Mouse (Mus musculus) ES-E14 (cell line): ENCODE data around the gene Tcte3. TPM values are rescaled to one million over a fixed set of nuclear protein-coding genes. Genes with fewer than 3 reads are reported as not detected.
"Not testable (repeated sequence)": the region's sequence is repeated elsewhere in the genome, so short reads cannot be mapped to it uniquely, and the experiment has no call there.

Experiments
- DNase-seq: peaks from one replicate; pipeline ENCODE4 v3.0.0-alpha.2; 2013; ENCODE audit warnings: low read depth, low spot score
- H3K27ac ChIP-seq: 2 replicates; pipeline ENCODE4 v1.5.1; 2012; ENCODE audit warnings: low read depth, mild to moderate bottlenecking, low read length, moderate library complexity, mixed read lengths; ENCODE audit not compliant: poor library complexity, insufficient read depth, severe bottlenecking
- H3K36me3 ChIP-seq: 2 replicates; pipeline ENCODE4 v1.6.1; 2012; ENCODE audit warnings: mild to moderate bottlenecking, low read length, moderate library complexity, mixed read lengths; ENCODE audit not compliant: control insufficient read depth, poor library complexity, insufficient read depth, severe bottlenecking
- H3K4me1 ChIP-seq, 2 experiments: fragments of 150-350 bp in 1 of 2; sonication (generic) in 1 of 2; 2 replicates each; pipeline ENCODE4 v1.6.1; 2012; ENCODE audit warnings: low read length in 2 of 2, mild to moderate bottlenecking in 1 of 2, mixed read lengths in 1 of 2; ENCODE audit not compliant: control insufficient read depth in 2 of 2, insufficient read depth in 2 of 2, poor library complexity in 1 of 2
- H3K4me3 ChIP-seq, 2 experiments: fragments of 150-350 bp in 1 of 2; sonication (generic) in 1 of 2; 2 replicates each; pipeline ENCODE4 v1.5.1; 2012; ENCODE audit warnings: low read length in 2 of 2, low read depth in 1 of 2, mild to moderate bottlenecking in 1 of 2, mixed read lengths in 1 of 2; ENCODE audit not compliant: insufficient read depth in 1 of 2, poor library complexity in 1 of 2, severe bottlenecking in 1 of 2
- H3K9ac ChIP-seq: 2 replicates; pipeline ENCODE4 v1.6.1; 2012; ENCODE audit warnings: low read depth, mild to moderate bottlenecking, low read length, mixed read lengths; ENCODE audit not compliant: poor library complexity, insufficient read depth, severe bottlenecking
- H3K9me3 ChIP-seq: fragments of 150-350 bp; sonication (generic); 2 replicates; pipeline ENCODE4 v1.6.1; 2012; ENCODE audit warnings: low read depth, mild to moderate bottlenecking, low read length; ENCODE audit not compliant: control insufficient read depth, insufficient read depth
- in situ Hi-C, 2 experiments: fragments of 600-800 bp; cut with MboI; formaldehyde crosslinking; loops; one replicate each; pipeline ENCODE4 v1.15.1; 2025; ENCODE audit warnings: low sequenced_read_pairs in 2 of 2, inconsistent platforms in 1 of 2; ENCODE audit not compliant: unreplicated experiment in 2 of 2
- total RNA-seq: library from RNA; depleted of rRNA; stranded (reverse); fragments of 300-350 nt; gene quantifications from 2 replicates; pipeline ENCODE4 v1.2.3, GENCODE M21; 2012; rRNA removed

Gene Tcte3
- total RNA-seq, 1 experiment, result 5.4 TPM

DNA sequence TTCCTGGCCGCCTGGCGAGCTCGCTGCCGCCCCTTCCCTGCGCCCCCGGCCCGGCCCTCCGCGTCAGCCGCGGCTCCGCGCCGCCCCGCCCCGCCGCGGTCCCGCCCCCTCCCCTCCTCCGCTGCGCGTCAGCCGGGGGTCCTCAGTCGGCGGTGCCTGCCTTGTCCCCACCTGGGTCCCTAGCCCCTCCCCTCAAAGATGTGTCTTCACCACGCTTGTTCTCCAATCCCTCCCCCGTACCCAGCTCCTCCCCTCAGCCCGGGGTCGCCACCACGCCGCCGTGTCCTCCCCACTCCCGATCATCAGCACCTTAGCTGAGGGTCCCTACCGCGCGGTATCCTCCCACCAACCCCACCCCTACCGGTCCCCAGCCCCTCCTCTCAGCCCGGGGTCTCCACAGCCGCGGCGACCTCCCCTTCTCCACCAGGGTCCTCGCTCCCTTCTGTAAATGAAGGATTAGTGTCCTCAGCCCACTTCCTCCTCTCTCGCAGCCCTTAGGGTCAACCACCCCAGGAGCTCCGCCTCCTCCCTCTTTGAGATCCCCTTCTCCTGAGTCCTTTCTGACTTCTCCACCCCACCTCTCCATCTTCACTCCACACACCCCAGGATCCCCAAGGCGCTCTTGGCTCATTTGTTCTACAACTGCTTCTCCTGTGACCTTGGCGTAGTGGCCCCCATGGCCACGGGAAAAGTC, 48.0 kb downstream of the Tcte3 start:
- H3K4me3 ChIP-seq, H3K4me1 ChIP-seq, H3K9me3 ChIP-seq, DNase-seq, H3K36me3 ChIP-seq, H3K27ac ChIP-seq, in situ Hi-C loops, H3K9ac ChIP-seq: not testable (repeated sequence)

- H3K9me3 ChIP-seq, in situ Hi-C loops, H3K9ac ChIP-seq, H3K36me3 ChIP-seq, DNase-seq, H3K4me3 ChIP-seq, H3K27ac ChIP-seq, H3K4me1 ChIP-seq: not testable (repeated sequence)
Measured at GRCm38 (mm10) chr17:14992522-14993138, 48.7 kb downstream of the Tcte3 start.

- in situ Hi-C loops, H3K9me3 ChIP-seq, DNase-seq, H3K4me1 ChIP-seq, H3K36me3 ChIP-seq: not testable (repeated sequence)
- H3K4me3 ChIP-seq, result 0 out of 4 replicates have a peak overlapping the region, but pooled peaks of 1 of the 2 experiments have one; percentile 7
- H3K27ac ChIP-seq, result peak overlapping the region; percentile 98
- peak overlapping the region; percentile 16 for H3K9ac ChIP-seq
Measured at GRCm38 (mm10) chr17:14990116-14990702, 51.1 kb downstream of the Tcte3 start.

DNA sequence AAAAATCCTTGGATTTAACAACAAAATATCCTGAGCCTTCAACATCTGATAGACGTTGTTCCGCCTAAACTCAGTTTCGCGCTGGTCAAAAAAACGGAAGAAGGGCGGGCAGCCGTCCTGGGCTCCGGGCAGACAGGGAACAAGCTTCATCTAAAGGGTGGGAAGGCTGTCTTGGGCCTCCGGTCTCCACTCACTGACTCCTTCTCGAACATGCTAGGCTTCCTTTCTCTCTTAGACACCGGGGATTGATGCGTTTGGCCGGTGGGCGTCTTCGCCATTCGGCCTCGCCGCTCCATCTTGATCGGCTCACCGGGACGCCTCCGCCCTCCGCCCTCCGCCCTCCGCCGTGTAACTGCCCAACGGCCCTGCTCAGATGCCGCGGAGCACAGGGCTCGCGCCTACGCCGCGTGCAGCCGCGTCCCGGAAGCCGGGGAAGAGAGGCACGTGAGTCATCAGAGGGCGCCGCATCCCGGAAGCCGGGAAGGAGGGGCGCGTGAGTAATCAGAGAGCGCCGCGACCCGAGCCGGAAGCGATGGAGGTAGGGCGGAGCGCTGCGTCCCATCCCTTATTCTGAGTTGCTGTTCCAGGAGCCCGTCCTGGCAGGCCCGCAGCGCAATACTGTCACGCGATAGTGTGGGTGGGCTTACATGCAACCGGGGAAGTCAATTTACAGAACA, 62.8 kb downstream of the Tcte3 start, which contains the start of the genes 9030025P20Rik and Gm3417:
Gene 9030025P20Rik, plus strand, starts transcription at position 107 of the 677 bp plus-strand sequence.
Gene Gm3417, minus strand, starts transcription at position 429 of the 677 bp plus-strand sequence.
- Histone ChIP-seq H3K4me3 (peak within 1 kb of the TSS; percentile 49 to 58), H3K9ac (peak within 1 kb of the TSS; percentile 31; the same call in 1 of the 2 replicates)
- in situ Hi-C loops, H3K9me3 ChIP-seq, H3K4me1 ChIP-seq, H3K36me3 ChIP-seq, H3K27ac ChIP-seq, DNase-seq: not testable (repeated sequence)

- H3K4me3 ChIP-seq, result peak overlapping the region; percentile 49 to 58
- in situ Hi-C loops, H3K9me3 ChIP-seq, H3K4me1 ChIP-seq, H3K27ac ChIP-seq, DNase-seq, H3K36me3 ChIP-seq: not testable (repeated sequence)
- peak overlapping the region; percentile 31; the same call in 1 of the 2 replicates for H3K9ac ChIP-seq
Measured at GRCm38 (mm10) chr17:14977718-14978361, 63.4 kb downstream of the Tcte3 start.

Other genes starting within 250 kb of the Tcte3 start
- 1.9 and 2.0 TPM in 2 replicates for gene Wdr27, start 98.3 kb downstream of the Tcte3 start, total RNA-seq
- gene 1600012H06Rik, start 98.3 kb downstream of the Tcte3 start, total RNA-seq, result 29.7 and 34.7 TPM in 2 replicates
- 56.4 and 65.6 TPM in 2 replicates for gene Phf10, start 80.2 kb downstream of the Tcte3 start, total RNA-seq
- gene 9030025P20Rik, start 63.0 kb downstream of the Tcte3 start, total RNA-seq, result 39.7 and 41.3 TPM in 2 replicates
- gene Gm3417, start 62.7 kb downstream of the Tcte3 start, total RNA-seq, result 0.45 and 0.95 TPM in 2 replicates
- 10.3 and 12.0 TPM in 2 replicates for gene Gm3435, start 31.3 kb downstream of the Tcte3 start, total RNA-seq
- 107 and 114 TPM in 2 replicates for gene Ermard, start 280 bp downstream of the Tcte3 start, total RNA-seq
- 17.7 and 18.0 TPM in 2 replicates for gene Gm3448, start within 50 bp of the Tcte3 start, total RNA-seq